Mouse (Mus musculus) layer of hippocampus, adult 9-10 months (tissue): ENCODE measurements at regions not wholly inside any gene's neighbourhood (a gene's known extent, or its start where the extent isn't known, plus 50 kb on each side); places are given as distances from the start of the nearest gene placed in this dataset.

ENCODE experiments used
- DNase-seq: peaks from one replicate; pipeline ENCODE4 v3.0.0; 2022; ENCODE audit warnings: low spot score

DNA sequence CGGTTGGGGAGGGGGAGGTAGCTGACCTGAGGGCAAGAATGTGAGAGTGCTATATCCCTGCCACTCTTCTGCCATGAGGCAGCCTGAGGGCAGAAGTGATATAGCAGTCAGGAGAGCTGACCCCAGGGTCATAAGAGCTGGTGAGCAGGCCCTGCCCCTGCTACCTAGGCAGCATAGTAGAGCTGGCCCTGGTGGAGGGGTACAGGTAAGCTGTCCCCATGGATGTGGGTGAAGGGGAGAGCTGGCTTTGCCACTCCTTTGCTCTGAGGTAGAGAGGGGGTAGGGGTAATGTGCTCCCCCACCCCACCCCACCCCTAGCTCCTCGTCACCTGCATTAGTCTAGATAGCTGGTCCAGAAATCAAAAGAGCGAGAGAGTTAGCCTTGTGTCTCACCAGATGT is 61.3 kb upstream of the Gm3839 start:
- no peak for DNase-seq

DNA sequence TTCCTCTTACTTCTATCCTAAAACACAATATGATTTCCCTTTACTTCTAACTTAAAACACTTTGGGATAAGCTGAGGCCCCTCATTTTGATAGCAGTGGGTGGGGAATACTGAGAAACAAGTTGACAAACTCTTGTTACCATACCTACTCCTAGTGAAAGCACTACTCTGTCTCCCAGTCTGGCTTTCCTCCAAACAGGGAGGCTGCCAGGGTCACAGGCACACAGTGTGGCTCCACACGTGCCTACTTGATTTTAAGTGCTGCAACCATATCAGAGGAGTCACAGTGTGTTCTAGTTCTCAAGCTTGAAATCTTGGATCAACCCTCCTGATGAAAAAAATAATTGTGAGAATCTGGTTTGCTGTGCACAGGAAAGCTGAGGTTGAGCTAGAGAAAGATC is 65.8 kb upstream of the Gm3839 start:
- no peak for DNase-seq

DNA sequence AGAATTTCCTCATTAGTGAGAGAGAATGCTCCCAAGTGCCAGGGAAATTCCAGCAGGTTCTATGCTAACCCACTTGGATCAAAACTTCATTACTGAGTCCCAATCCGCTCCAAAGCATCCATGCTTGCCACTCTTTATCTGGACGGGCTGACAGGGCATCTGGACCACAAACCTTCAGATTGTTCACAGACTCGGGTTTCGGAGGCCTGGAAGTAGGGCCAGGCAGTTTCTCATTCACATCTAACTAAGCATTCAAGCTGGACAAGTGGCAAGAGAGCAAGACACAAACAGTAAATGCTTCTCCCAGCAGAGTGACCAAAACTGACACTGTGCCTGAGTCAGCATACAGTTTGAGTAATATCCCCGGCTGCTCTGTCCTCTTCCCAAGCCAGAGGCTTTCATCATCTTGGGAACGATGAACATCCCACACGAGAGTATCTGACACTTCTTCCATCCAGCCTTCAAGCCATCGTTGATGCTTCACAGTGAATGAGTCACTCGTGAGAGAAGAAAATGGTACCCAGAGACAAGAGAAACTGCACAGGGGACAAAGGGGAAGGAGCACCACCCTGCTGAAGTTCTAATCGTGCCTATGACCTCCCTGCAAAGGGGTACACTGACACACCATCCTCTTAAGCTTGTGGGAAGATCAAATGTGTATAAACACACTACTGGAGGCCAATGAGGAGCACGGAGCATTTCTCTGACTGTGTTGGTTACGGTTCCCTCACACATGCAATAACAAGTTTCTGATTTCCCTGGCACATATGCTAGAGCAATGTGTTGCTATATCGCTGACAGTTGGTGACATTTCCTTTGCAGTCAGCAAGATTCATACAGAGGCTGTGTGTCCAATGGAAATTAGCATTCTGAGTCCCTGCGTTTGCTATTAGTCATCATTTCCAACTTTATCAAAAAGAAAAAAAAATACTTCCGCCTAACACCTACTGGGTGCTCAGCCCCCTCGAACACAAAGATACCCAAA is 72.0 kb upstream of the Gm3839 start:
- peak; percentile 51 for DNase-seq

DNA sequence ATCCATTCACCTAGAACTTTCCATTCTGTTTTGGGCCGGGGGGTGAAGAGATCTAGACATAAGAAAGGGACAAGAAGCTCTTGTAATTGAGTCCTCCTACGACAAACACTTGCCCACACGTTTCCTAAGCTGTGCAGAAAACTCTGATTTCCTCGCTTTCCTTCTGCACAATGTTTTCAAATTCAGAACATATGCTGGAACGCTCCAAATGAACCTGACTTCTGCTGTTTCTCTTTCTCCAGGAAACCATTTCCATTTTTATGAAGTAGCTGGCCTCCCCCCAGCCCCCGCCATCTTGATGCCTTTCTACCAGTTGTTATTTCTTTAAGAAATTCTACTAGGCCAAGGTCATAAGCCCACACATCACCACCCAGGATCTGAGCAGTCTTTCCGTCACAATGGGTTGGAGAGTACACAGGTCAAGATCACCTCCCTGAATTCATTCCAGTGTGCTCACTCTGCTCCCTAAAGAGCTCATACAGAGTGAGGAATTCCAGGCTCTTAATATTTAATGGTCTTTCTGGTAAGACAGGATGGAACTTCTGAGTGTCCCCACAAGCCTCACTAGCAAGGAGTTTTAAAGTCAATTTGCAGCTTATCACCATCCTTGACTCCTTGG is 78.7 kb upstream of the Gm3839 start:
- peak; percentile 15 for DNase-seq

DNA sequence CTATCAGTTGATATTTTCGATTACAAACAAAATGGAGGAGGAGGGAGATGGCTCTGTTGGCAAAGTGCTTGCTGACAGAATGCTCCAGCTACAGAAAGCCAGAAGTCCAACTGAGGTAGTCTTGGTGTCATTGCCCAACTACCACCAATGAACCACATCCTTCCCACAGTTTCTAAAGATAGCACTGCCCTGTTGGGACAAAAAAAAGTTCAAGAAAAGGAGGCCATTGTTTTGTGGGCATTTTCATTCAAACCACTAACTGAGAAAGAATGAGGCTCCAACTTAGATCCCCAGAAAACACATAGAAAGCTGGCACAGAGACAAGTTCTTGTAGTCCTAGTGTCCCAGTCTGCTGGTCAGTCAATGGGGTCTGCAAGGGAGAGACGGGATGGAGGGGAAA is 82.1 kb upstream of the Gm3839 start:
- no peak for DNase-seq

DNA sequence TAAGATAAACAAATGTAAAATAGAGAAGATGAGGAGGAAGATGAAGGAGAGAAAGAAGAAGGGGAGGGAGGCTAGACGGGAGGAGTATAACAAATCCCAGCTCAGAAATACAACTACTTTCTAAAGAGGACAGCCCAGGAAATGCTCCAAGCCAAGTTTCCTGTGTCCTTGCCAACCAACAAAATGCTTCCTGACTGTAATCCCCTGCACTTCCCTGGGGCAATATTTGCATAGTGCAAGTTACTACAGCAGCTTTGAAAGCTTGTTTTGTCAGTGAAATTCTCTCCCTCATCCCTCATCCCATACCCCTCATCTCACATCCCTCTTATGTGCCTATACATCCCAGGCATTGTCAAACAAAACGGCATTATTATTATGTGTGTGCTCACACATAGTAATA is 83.7 kb upstream of the Gm3839 start:
- DNase-seq = no peak

DNA sequence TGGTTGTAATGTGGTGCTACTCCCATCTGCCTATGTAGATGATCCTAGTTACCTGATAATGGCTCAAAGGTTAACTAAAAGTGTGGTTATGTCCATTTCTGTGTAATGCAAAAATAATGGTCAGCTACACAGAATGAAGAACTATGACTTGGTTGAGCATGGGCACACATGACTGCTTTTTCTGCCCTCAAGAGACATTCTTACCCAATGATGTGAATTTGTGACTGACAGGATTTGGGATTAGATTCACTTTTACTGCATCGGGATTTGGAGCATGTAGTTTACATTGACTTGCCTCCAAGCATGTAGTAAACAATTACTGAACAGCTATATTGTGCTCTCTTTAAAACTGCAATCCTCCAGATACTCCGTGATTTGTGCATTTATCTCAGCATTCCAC is 93.4 kb upstream of the Gm3839 start:
- DNase-seq = no peak

DNA sequence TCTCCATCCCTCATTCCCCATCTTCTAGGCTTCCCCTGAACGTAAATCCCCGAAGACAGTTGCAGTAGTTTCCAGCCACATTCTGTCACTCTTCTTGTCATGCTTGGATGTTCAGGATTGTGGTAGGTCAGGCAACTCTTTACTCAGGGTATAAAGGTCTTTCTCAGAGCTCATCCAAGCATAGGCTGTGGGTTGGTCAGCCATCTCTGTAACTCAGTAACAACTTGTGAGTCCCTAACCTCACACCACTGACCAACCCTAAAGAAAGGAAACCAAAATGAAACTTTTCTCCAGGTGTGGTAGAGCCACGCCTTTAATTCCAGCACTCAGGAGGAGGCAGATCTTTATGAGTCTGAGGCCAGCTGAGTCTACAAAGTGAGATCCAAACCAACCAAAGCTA is 75.6 kb upstream of the Ptprg start:
- no peak for DNase-seq

DNA sequence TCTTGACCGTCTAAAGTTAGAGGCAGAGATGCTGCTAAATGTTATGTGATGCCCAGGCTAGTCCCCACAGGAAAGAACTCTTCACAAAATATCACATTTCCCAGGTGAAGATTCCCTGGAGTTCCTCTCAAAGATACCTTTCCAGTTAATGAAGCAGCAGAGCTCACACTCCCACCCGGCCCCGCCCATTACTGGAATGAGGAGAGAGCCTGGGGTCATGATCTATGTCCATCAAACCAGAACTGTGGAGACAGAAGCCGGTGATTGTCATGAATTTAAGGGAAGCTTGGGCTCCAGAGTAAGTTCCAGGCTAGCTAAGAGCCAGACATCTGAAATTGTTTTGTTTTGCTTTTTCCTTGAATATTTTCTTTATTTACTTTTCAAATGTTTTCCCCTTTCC is 71.2 kb upstream of the Ptprg start:
- no peak for DNase-seq

DNA sequence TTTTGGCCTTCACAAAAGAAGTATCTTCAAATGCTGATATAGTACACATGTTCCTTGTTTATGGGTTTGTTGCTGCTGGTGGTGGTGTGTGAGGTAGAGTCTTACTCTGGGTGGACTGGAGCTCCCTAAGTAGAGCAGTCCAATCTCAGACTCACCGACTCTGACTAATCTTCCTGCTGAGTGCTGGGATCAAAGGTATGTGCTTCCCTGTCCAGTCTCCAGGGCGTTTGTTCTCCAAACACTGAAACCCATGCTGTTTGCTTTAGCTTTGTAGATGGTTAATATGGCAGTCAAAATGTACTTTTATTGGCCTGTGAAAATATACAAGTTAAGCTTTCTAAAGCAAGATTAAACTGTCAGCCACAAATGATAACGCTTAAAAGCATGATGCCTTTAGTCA is 67.0 kb upstream of the Ptprg start:
- no peak for DNase-seq

DNA sequence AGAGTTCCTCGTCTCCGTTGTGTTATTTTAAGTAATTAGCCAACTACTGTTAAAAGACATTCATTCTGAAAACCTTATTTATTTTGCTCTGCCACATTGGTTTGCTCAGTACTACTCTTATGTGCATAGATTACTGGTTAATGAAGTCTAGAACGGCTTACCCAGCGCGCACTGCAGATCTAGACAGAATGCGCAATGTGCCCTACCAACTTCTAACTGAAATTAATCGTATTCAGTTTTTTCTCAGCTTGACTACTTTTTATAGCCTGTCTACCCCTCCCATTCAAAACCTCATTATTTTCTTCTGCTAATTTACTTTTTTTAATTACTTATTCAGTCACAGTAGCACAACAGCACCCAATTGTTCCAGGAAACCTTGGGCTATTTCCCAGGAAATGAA is 51.6 kb upstream of the Ptprg start:
- DNase-seq = no peak

DNA sequence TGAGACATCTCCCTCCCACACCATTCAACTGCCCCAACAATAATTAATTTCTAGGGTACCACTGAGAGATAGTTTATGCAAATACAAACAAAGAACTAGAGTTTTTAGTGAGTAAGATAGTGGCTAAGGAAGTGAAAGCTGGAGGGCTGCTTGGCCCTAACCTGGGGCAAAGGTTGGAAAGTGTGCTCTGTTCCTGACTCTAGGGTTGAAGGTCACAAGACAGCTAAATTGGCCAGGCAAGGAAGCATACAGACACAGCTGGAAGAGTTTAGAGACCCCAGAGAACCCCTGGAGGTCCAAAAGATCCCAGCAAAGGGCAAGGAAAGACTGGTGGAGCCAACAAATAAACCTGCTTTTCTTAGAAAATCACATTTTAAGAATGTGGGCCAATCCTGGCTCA is 50.2 kb upstream of the Ptprg start:
- DNase-seq = no peak
